Mouse (Mus musculus): ENCODE data around the gene Il4.

Gene Il4

GRCm38 (mm10) chr11:53624124-53624523 is 5.7 kb upstream of the Il4 start:
- in situ Hi-C loops (cut with MboI, MseI), result loop anchor here (5.0 kb wide), 1 partner anchor 47 kb away; no protein-coding TSS in a partner anchor

- in situ Hi-C loops (cut with MboI, MseI), result loop anchor here (5.0 kb wide), 1 partner anchor 46 kb away; no protein-coding TSS in a partner anchor
Observed at GRCm38 (mm10) chr11:53623573-53623972, 5.1 kb upstream of the Il4 start.

GRCm38 (mm10) chr11:53622440-53622806 is 4.0 kb upstream of the Il4 start:
- in situ Hi-C loops (cut with MboI, MseI), result loop anchor here (5.0 kb wide), 1 partner anchor 45 kb away; no protein-coding TSS in a partner anchor

- in situ Hi-C loops (cut with MboI, MseI), result loop anchor here (5.0 kb wide), 1 partner anchor 45 kb away; no protein-coding TSS in a partner anchor
Observed at GRCm38 (mm10) chr11:53621582-53622439, 3.3 kb upstream of the Il4 start.

- in situ Hi-C loops (cut with MboI, MseI), result loop anchor here (5.0 kb wide), 1 partner anchor 43 kb away; no protein-coding TSS in a partner anchor
Observed at GRCm38 (mm10) chr11:53620094-53620493, 1.6 kb upstream of the Il4 start.

- in situ Hi-C loops (cut with MboI, MseI), result no loop called here
Observed at GRCm38 (mm10) chr11:53619428-53619827, 959 bp upstream of the Il4 start.

GRCm38 (mm10) chr11:53617562-53618109 is 833 bp downstream of the Il4 start:
- in situ Hi-C loops (cut with MboI, MseI), result no loop called here

- in situ Hi-C loops (cut with MboI, MseI), result no loop called here
Observed at GRCm38 (mm10) chr11:53616748-53617558, 1.5 kb downstream of the Il4 start.

GRCm38 (mm10) chr11:53615575-53615974 is 2.9 kb downstream of the Il4 start:
- in situ Hi-C loops (cut with MboI, MseI), result no loop called here

GRCm38 (mm10) chr11:53615172-53615571 is 3.3 kb downstream of the Il4 start:
- in situ Hi-C loops (cut with MboI, MseI), result no loop called here

GRCm38 (mm10) chr11:53609672-53610071 is 8.8 kb downstream of the Il4 start:
- in situ Hi-C loops (cut with MboI, MseI), result no loop called here

- in situ Hi-C loops (cut with MboI, MseI), result no loop called here
Observed at GRCm38 (mm10) chr11:53609231-53609630, 9.2 kb downstream of the Il4 start.

GRCm38 (mm10) chr11:53605609-53606008 is 12.9 kb downstream of the Il4 start:
- in situ Hi-C loops (cut with MboI, MseI), result no loop called here

GRCm38 (mm10) chr11:53604983-53605382 is 13.5 kb downstream of the Il4 start:
- in situ Hi-C loops (cut with MboI, MseI), result no loop called here

GRCm38 (mm10) chr11:53591116-53591515 is 27.4 kb downstream of the Il4 start:
- in situ Hi-C loops (cut with MboI, MseI), result no loop called here

- in situ Hi-C loops (cut with MboI, MseI), result no loop called here
Observed at GRCm38 (mm10) chr11:53590368-53590768, 28.1 kb downstream of the Il4 start.

GRCm38 (mm10) chr11:53588279-53588678 is 30.2 kb downstream of the Il4 start:
- in situ Hi-C loops (cut with MboI, MseI), result no loop called here

GRCm38 (mm10) chr11:53585510-53585909 is 33.0 kb downstream of the Il4 start:
- in situ Hi-C loops (cut with MboI, MseI), result no loop called here

GRCm38 (mm10) chr11:53584849-53585248 is 33.6 kb downstream of the Il4 start:
- in situ Hi-C loops (cut with MboI, MseI), result no loop called here

- in situ Hi-C loops (cut with MboI, MseI), result no loop called here
Observed at GRCm38 (mm10) chr11:53583151-53583550, 35.3 kb downstream of the Il4 start.

- in situ Hi-C loops (cut with MboI, MseI), result no loop called here
Observed at GRCm38 (mm10) chr11:53580562-53580961, 37.9 kb downstream of the Il4 start.
